Mouse (Mus musculus): ENCODE measurements around the gene Hdac4. TPM values are rescaled to one million over a fixed set of nuclear protein-coding genes. Genes with fewer than 3 reads are reported as not detected.

The Hdac4 gene
- polyA plus RNA-seq, 1 experiment from 2014 or later: 22.0 TPM

- Histone ChIP-seq H3K9ac (ENCODE audit: low read depth, low read length) (no peak overlapping the region), H3K27ac (ENCODE audit: low read depth, low read length) (no peak overlapping the region), H3K4me3 (ENCODE audit: low read length) (no peak overlapping the region), H3K4me1 (ENCODE audit: control insufficient read depth, insufficient read depth, low read length) (no peaks in the 10 kb centered on the region), H3K36me3 (ENCODE audit: control insufficient read depth, insufficient read depth, low read length) (peaks cover 68% of the 10 kb centered on the region), H3K4me2 (replicated peaks; ENCODE audit: low read depth, low read length) (no peak overlapping the region), H3K27me3 (ENCODE audit: control insufficient read depth, insufficient read depth, low read length) (no peaks in the 10 kb centered on the region), H3K9me3 (ENCODE audit: control insufficient read depth, low read length) (no peaks in the 10 kb centered on the region)
- no peak for ATAC-seq (ENCODE audit: low FRiP score, low TSS enrichment)
- WGBS: 96% methylated on average over 8 of the region's 8 CpGs
Observed at GRCm38 (mm10) chr1:91987431-91987830, 208.1 kb downstream of the Hdac4 start.

GRCm38 (mm10) chr1:91985783-91986182 is 209.7 kb downstream of the Hdac4 start:
- Histone ChIP-seq H3K27ac (ENCODE audit: low read depth, low read length) (no peak overlapping the region), H3K9ac (ENCODE audit: low read depth, low read length) (no peak overlapping the region), H3K27me3 (ENCODE audit: control insufficient read depth, insufficient read depth, low read length) (no peaks in the 10 kb centered on the region), H3K36me3 (ENCODE audit: control insufficient read depth, insufficient read depth, low read length) (peaks cover 72% of the 10 kb centered on the region), H3K4me1 (ENCODE audit: control insufficient read depth, insufficient read depth, low read length) (no peaks in the 10 kb centered on the region), H3K4me2 (replicated peaks; ENCODE audit: low read depth, low read length) (no peak overlapping the region), H3K9me3 (ENCODE audit: control insufficient read depth, low read length) (no peaks in the 10 kb centered on the region), H3K4me3 (ENCODE audit: low read length) (no peak overlapping the region)
- ATAC-seq (ENCODE audit: low FRiP score, low TSS enrichment): no peak

GRCm38 (mm10) chr1:91984507-91984906 is 211.0 kb downstream of the Hdac4 start:
- Histone ChIP-seq H3K4me2 (replicated peaks; ENCODE audit: low read depth, low read length) (no peak overlapping the region), H3K27me3 (ENCODE audit: control insufficient read depth, insufficient read depth, low read length) (no peaks in the 10 kb centered on the region), H3K4me1 (ENCODE audit: control insufficient read depth, insufficient read depth, low read length) (no peaks in the 10 kb centered on the region), H3K27ac (ENCODE audit: low read depth, low read length) (no peak overlapping the region), H3K9ac (ENCODE audit: low read depth, low read length) (no peak overlapping the region), H3K9me3 (ENCODE audit: control insufficient read depth, low read length) (no peaks in the 10 kb centered on the region), H3K4me3 (ENCODE audit: low read length) (no peak overlapping the region), H3K36me3 (ENCODE audit: control insufficient read depth, insufficient read depth, low read length) (peaks cover 67% of the 10 kb centered on the region)
- WGBS: 89% methylated on average over 8 of the region's 8 CpGs
- ATAC-seq (ENCODE audit: low FRiP score, low TSS enrichment): no peak

- Histone ChIP-seq H3K4me1 (ENCODE audit: control insufficient read depth, insufficient read depth, low read length) (no peaks in the 10 kb centered on the region), H3K27me3 (ENCODE audit: control insufficient read depth, insufficient read depth, low read length) (no peaks in the 10 kb centered on the region), H3K36me3 (ENCODE audit: control insufficient read depth, insufficient read depth, low read length) (peaks cover 47% of the 10 kb centered on the region), H3K27ac (ENCODE audit: low read depth, low read length) (no peak overlapping the region), H3K9ac (ENCODE audit: low read depth, low read length) (no peak overlapping the region), H3K4me3 (ENCODE audit: low read length) (no peak overlapping the region), H3K9me3 (ENCODE audit: control insufficient read depth, low read length) (no peaks in the 10 kb centered on the region), H3K4me2 (replicated peaks; ENCODE audit: low read depth, low read length) (no peak overlapping the region)
- no peak for ATAC-seq (ENCODE audit: low FRiP score, low TSS enrichment)
- 86% methylated on average over 1 of the region's 1 CpGs for WGBS
Observed at GRCm38 (mm10) chr1:91981381-91981780, 214.1 kb downstream of the Hdac4 start.

GRCm38 (mm10) chr1:91978443-91978842 is 217.1 kb downstream of the Hdac4 start:
- Histone ChIP-seq H3K4me1 (ENCODE audit: control insufficient read depth, insufficient read depth, low read length) (no peaks in the 10 kb centered on the region), H3K9ac (ENCODE audit: low read depth, low read length) (no peak overlapping the region), H3K4me2 (replicated peaks; ENCODE audit: low read depth, low read length) (no peak overlapping the region), H3K36me3 (ENCODE audit: control insufficient read depth, insufficient read depth, low read length) (peaks cover 45% of the 10 kb centered on the region), H3K4me3 (ENCODE audit: low read length) (no peak overlapping the region), H3K9me3 (ENCODE audit: control insufficient read depth, low read length) (no peaks in the 10 kb centered on the region), H3K27ac (ENCODE audit: low read depth, low read length) (no peak overlapping the region), H3K27me3 (ENCODE audit: control insufficient read depth, insufficient read depth, low read length) (no peaks in the 10 kb centered on the region)
- WGBS: 73% methylated on average over 3 of the region's 3 CpGs
- no peak for ATAC-seq (ENCODE audit: low FRiP score, low TSS enrichment)

GRCm38 (mm10) chr1:91968710-91969379 is 226.7 kb downstream of the Hdac4 start:
- Histone ChIP-seq H3K4me2 (replicated peaks; ENCODE audit: low read depth, low read length) (no peak overlapping the region), H3K9me3 (ENCODE audit: control insufficient read depth, low read length) (no peaks in the 10 kb centered on the region), H3K9ac (ENCODE audit: low read depth, low read length) (no peak overlapping the region), H3K4me1 (ENCODE audit: control insufficient read depth, insufficient read depth, low read length) (no peaks in the 10 kb centered on the region), H3K27me3 (ENCODE audit: control insufficient read depth, insufficient read depth, low read length) (no peaks in the 10 kb centered on the region), H3K4me3 (ENCODE audit: low read length) (no peak overlapping the region), H3K36me3 (ENCODE audit: control insufficient read depth, insufficient read depth, low read length) (peaks cover 64% of the 10 kb centered on the region), H3K27ac (ENCODE audit: low read depth, low read length) (no peak overlapping the region)
- ATAC-seq (ENCODE audit: low FRiP score, low TSS enrichment): no peak
- WGBS: 66% methylated on average over 5 of the region's 5 CpGs

- H3K36me3 ChIP-seq (ENCODE audit: control insufficient read depth, insufficient read depth, low read length): peaks cover 58% of the 10 kb centered on the region
- H3K4me2 ChIP-seq (replicated peaks; ENCODE audit: low read depth, low read length): no peak overlapping the region
- no peaks in the 10 kb centered on the region for H3K27me3 ChIP-seq (ENCODE audit: control insufficient read depth, insufficient read depth, low read length)
- whole genome bisulfite sequencing: 96% methylated on average over 1 of the region's 1 CpGs
- H3K9ac ChIP-seq (ENCODE audit: low read depth, low read length): no peak overlapping the region
- no peaks in the 10 kb centered on the region for H3K4me1 ChIP-seq (ENCODE audit: control insufficient read depth, insufficient read depth, low read length)
- no peak overlapping the region for H3K27ac ChIP-seq (ENCODE audit: low read depth, low read length)
- H3K9me3 ChIP-seq (ENCODE audit: control insufficient read depth, low read length): no peaks in the 10 kb centered on the region
- ATAC-seq (ENCODE audit: low FRiP score, low TSS enrichment): no peak
- H3K4me3 ChIP-seq (ENCODE audit: low read length): no peak overlapping the region
Observed at GRCm38 (mm10) chr1:91967041-91967440, 228.5 kb downstream of the Hdac4 start.

GRCm38 (mm10) chr1:91964486-91965335 is 230.8 kb downstream of the Hdac4 start:
- Histone ChIP-seq H3K4me3 (ENCODE audit: low read length) (no peak overlapping the region), H3K27me3 (ENCODE audit: control insufficient read depth, insufficient read depth, low read length) (no peaks in the 10 kb centered on the region), H3K27ac (ENCODE audit: low read depth, low read length) (no peak overlapping the region), H3K36me3 (ENCODE audit: control insufficient read depth, insufficient read depth, low read length) (peaks cover 52% of the 10 kb centered on the region), H3K9ac (ENCODE audit: low read depth, low read length) (no peak overlapping the region), H3K9me3 (ENCODE audit: control insufficient read depth, low read length) (no peaks in the 10 kb centered on the region), H3K4me2 (replicated peaks; ENCODE audit: low read depth, low read length) (no peak overlapping the region), H3K4me1 (ENCODE audit: control insufficient read depth, insufficient read depth, low read length) (no peaks in the 10 kb centered on the region)
- no peak for ATAC-seq (ENCODE audit: low FRiP score, low TSS enrichment)
- WGBS: 65% methylated on average over 9 of the region's 9 CpGs

GRCm38 (mm10) chr1:91962256-91962655 is 233.2 kb downstream of the Hdac4 start:
- H3K4me1 ChIP-seq (ENCODE audit: control insufficient read depth, insufficient read depth, low read length): no peaks in the 10 kb centered on the region
- H3K9me3 ChIP-seq (ENCODE audit: control insufficient read depth, low read length): no peaks in the 10 kb centered on the region
- no peak overlapping the region for H3K27ac ChIP-seq (ENCODE audit: low read depth, low read length)
- WGBS: 74% methylated on average over 1 of the region's 1 CpGs
- H3K4me2 ChIP-seq (replicated peaks; ENCODE audit: low read depth, low read length): no peak overlapping the region
- no peak overlapping the region for H3K9ac ChIP-seq (ENCODE audit: low read depth, low read length)
- no peak for ATAC-seq (ENCODE audit: low FRiP score, low TSS enrichment)
- H3K27me3 ChIP-seq (ENCODE audit: control insufficient read depth, insufficient read depth, low read length): no peaks in the 10 kb centered on the region
- H3K36me3 ChIP-seq (ENCODE audit: control insufficient read depth, insufficient read depth, low read length): peaks cover 53% of the 10 kb centered on the region; the same call in 1 of the 2 replicates
- no peak overlapping the region for H3K4me3 ChIP-seq (ENCODE audit: low read length)
